Mouse (Mus musculus) thymus, adult 2 months (tissue): ENCODE measurements around the gene Rilp. TPM values are rescaled to one million over a fixed set of nuclear protein-coding genes. Genes with fewer than 3 reads are reported as not detected.

ENCODE experiments used
- DNase-seq: peaks from one replicate; pipeline ENCODE4 v3.0.0; 2021
- H3K27ac ChIP-seq: fragments of 200-500 bp; 2 replicates; pipeline ENCODE4 v1.5.1; 2012; ENCODE audit warnings: low read length, control low read depth; ENCODE audit not compliant: control insufficient read depth, insufficient read depth
- H3K27me3 ChIP-seq: fragments of 200-500 bp; 2 replicates; pipeline ENCODE4 v1.6.1; 2012; ENCODE audit warnings: mild to moderate bottlenecking, low read length, moderate library complexity, mixed read lengths; ENCODE audit not compliant: control insufficient read depth, insufficient read depth
- H3K36me3 ChIP-seq: fragments of 200-500 bp; 2 replicates; pipeline ENCODE4 v1.6.1; 2012; ENCODE audit warnings: mild to moderate bottlenecking, low read length, moderate library complexity; ENCODE audit not compliant: control insufficient read depth, insufficient read depth
- H3K4me1 ChIP-seq: fragments of 200-500 bp; replicated peaks from 2 replicates; pipeline ENCODE4 v1.6.1; 2012; ENCODE audit warnings: low read length; ENCODE audit not compliant: control insufficient read depth, insufficient read depth
- H3K4me3 ChIP-seq: fragments of 200-500 bp; 2 replicates; pipeline ENCODE4 v1.5.1; 2012; ENCODE audit warnings: mild to moderate bottlenecking, low read length, control low read depth, moderate library complexity; ENCODE audit not compliant: control insufficient read depth, insufficient read depth
- CTCF ChIP-seq: fragments of 200-500 bp; IDR thresholded peaks from 2 replicates; pipeline ENCODE4 v1.5.1; 2012; ENCODE audit warnings: mild to moderate bottlenecking, control low read depth, low read length, moderate library complexity, borderline replicate concordance; ENCODE audit not compliant: control insufficient read depth, poor library complexity, insufficient read depth; ENCODE audit errors: extremely low read depth
- POLR2A ChIP-seq: fragments of 200-500 bp; IDR thresholded peaks from 2 replicates; pipeline ENCODE4 v1.6.1; 2012; ENCODE audit warnings: mild to moderate bottlenecking, low read length, control low read depth, moderate library complexity; ENCODE audit not compliant: control insufficient read depth, poor library complexity, insufficient read depth; ENCODE audit errors: extremely low read depth
- WGBS: fragments of 180-500 bp; shearing (Covaris S2); methylation state at CpG from one replicate; pipeline ENCODE4 v1.1.7; 2018; 5-methylcytosine and 5-hydroxymethylcytosine counted together
- polyA plus RNA-seq: library from polyadenylated mRNA; depleted of rRNA; stranded (reverse); fragments of >200 nt; gene quantifications from 2 replicates; pipeline ENCODE4 v1.2.3, GENCODE M21; 2012

Gene Rilp
- polyA plus RNA-seq, 1 experiment: 3.2 TPM

GRCm38 (mm10) chr11:75536255-75537024 is 26.5 kb downstream of the Rilp start:
- DNase-seq: peak; percentile 26
- peak overlapping the region; percentile 10 for H3K4me3 ChIP-seq
- H3K27ac ChIP-seq: peak overlapping the region; percentile 96
- no peaks in the 10 kb centered on the region for H3K27me3 ChIP-seq
- H3K4me1 ChIP-seq: peaks cover 63% of the 10 kb centered on the region
- WGBS: 93% methylated on average over 12 of the region's 12 CpGs
- no peaks in the 10 kb centered on the region for H3K36me3 ChIP-seq
- TF ChIP-seq POLR2A (no peak), CTCF (no peak)

GRCm38 (mm10) chr11:75537025-75537414 is 27.1 kb downstream of the Rilp start:
- H3K27me3 ChIP-seq: no peaks in the 10 kb centered on the region
- peak overlapping the region; percentile 10 for H3K4me3 ChIP-seq
- peaks cover 69% of the 10 kb centered on the region for H3K4me1 ChIP-seq
- peak; percentile 25 for DNase-seq
- TF ChIP-seq POLR2A (no peak), CTCF (no peak)
- no peaks in the 10 kb centered on the region for H3K36me3 ChIP-seq
- WGBS: 81% methylated on average over 8 of the region's 8 CpGs
- peak overlapping the region; percentile 96 for H3K27ac ChIP-seq

- Histone ChIP-seq H3K4me3 (peak overlapping the region; percentile 32), H3K4me1 (peaks cover 75% of the 10 kb centered on the region), H3K36me3 (no peaks in the 10 kb centered on the region), H3K27ac (peak overlapping the region; percentile 96), H3K27me3 (no peaks in the 10 kb centered on the region)
- TF ChIP-seq CTCF: 0 out of 2 replicates have a peak, but pooled peaks have one; percentile 44
- peak; percentile 13; the same call in 1 of the 2 replicates for TF ChIP-seq POLR2A
- WGBS: 34% methylated on average over 11 of the region's 11 CpGs
- DNase-seq: peak; percentile 65
Observed at GRCm38 (mm10) chr11:75537491-75538183, 27.7 kb downstream of the Rilp start.

GRCm38 (mm10) chr11:75538184-75538969 is 28.5 kb downstream of the Rilp start:
- Histone ChIP-seq H3K4me1 (peaks cover 79% of the 10 kb centered on the region), H3K36me3 (peaks cover 7% of the 10 kb centered on the region; the same call in 1 of the 2 replicates), H3K27me3 (no peaks in the 10 kb centered on the region), H3K27ac (peak overlapping the region; percentile 96), H3K4me3 (peak overlapping the region; percentile 32)
- TF ChIP-seq CTCF (no peak), POLR2A (peak; percentile 2; the same call in 1 of the 2 replicates)
- DNase-seq: peak; percentile 36
- WGBS: 67% methylated on average over 9 of the region's 9 CpGs

- Histone ChIP-seq H3K4me3 (no peak overlapping the region), H3K4me1 (peaks cover 79% of the 10 kb centered on the region), H3K27me3 (no peaks in the 10 kb centered on the region), H3K27ac (peak overlapping the region; percentile 96), H3K36me3 (peaks cover 9% of the 10 kb centered on the region; the same call in 1 of the 2 replicates)
- no peak for DNase-seq
- WGBS: 71% methylated on average over 13 of the region's 13 CpGs
- TF ChIP-seq POLR2A (no peak), CTCF (no peak)
Observed at GRCm38 (mm10) chr11:75538970-75539299, 29.0 kb downstream of the Rilp start.

GRCm38 (mm10) chr11:75540209-75540608 is 30.3 kb downstream of the Rilp start:
- no peaks in the 10 kb centered on the region for H3K27me3 ChIP-seq
- H3K4me3 ChIP-seq: no peak overlapping the region
- H3K27ac ChIP-seq: peak overlapping the region; percentile 93
- peaks cover 19% of the 10 kb centered on the region for H3K36me3 ChIP-seq
- 89% methylated on average over 8 of the region's 8 CpGs for WGBS
- peaks cover 79% of the 10 kb centered on the region for H3K4me1 ChIP-seq
- DNase-seq: no peak
- no peak for TF ChIP-seq CTCF
- TF ChIP-seq POLR2A: no peak
